Mouse (Mus musculus): ENCODE measurements around the gene Plek2. TPM values are rescaled to one million over a fixed set of nuclear protein-coding genes. Genes with fewer than 3 reads are reported as not detected.
A peak's percentile ranks its signal among the peaks of the same experiment; 100 is the strongest.
"Not testable (repeated sequence)": the region's sequence is repeated elsewhere in the genome, so short reads cannot be mapped to it uniquely, and the experiment has no call there.

Plek2 gene
- total RNA-seq (2014; fragmentation: Nextera tagmentation) (not detected in 2 replicates), total RNA-seq (2017) (0.10 TPM in 1 of 2 replicates, not detected in the other)

- ATAC-seq (replicated peaks; ENCODE audit: poor library complexity, severe bottlenecking), result peak; percentile 80
Observed at GRCm38 (mm10) chr12:78906707-78907162, at the start of gene Plek2. TSS of gene Plek2 (minus strand) at chr12:78906964.

GRCm38 (mm10) chr12:78956405-78956804 lies 49.6 kb upstream of the Plek2 start:
- ATAC-seq (replicated peaks; ENCODE audit: poor library complexity, severe bottlenecking), result no peak

GRCm38 (mm10) chr12:78952484-78952883 lies 45.7 kb upstream of the Plek2 start:
- no peak for ATAC-seq (replicated peaks; ENCODE audit: poor library complexity, severe bottlenecking)

- no peak for ATAC-seq (replicated peaks; ENCODE audit: poor library complexity, severe bottlenecking)
Observed at GRCm38 (mm10) chr12:78952053-78952452, 45.3 kb upstream of the Plek2 start.

DNA sequence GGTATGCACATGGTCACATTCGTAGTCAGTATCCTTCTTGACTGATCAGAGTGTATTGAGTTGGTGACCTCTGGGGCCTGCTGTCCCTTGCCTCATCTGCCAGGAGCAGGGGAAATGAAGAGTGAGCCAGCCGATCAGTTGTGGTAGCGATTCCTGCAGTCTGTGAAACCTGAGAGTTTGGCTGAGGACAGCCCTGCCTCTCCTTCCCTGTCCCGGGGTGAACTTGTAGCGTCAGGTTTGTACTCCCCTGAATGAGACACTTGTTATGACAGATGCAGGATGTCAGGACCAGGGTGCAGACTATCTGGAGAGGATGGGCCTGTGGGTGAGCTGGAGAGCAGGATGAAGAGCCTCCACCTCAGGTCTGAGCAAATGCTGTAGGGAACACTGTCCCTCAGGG lies 40.9 kb upstream of the Plek2 start:
- no peak for ATAC-seq (replicated peaks; ENCODE audit: poor library complexity, severe bottlenecking)

GRCm38 (mm10) chr12:78947161-78947560 lies 40.4 kb upstream of the Plek2 start:
- peak; percentile 71 for ATAC-seq (replicated peaks; ENCODE audit: poor library complexity, severe bottlenecking)

- ATAC-seq (replicated peaks; ENCODE audit: poor library complexity, severe bottlenecking), result no peak
Observed at GRCm38 (mm10) chr12:78942931-78943330, 36.2 kb upstream of the Plek2 start.

DNA sequence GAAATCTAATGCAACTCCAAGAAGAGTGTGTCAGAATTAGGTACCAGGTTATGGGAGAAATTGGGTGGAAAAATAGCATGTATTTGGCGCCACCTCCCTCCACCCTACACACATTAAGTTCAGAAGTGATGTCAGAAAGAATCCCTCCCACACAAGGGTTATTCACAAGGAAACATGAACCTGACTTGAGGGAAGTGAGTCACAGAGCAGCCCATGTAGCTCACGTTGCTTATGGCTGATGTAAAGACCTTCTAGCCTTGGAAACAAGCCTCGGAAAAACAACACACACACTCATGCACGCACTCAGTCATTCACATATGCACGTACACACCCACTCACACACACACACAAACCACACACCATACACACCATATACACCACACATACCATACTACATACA lies 33.3 kb upstream of the Plek2 start:
- ATAC-seq (replicated peaks; ENCODE audit: poor library complexity, severe bottlenecking), result no peak; the same call in 1 of the 2 replicates

DNA sequence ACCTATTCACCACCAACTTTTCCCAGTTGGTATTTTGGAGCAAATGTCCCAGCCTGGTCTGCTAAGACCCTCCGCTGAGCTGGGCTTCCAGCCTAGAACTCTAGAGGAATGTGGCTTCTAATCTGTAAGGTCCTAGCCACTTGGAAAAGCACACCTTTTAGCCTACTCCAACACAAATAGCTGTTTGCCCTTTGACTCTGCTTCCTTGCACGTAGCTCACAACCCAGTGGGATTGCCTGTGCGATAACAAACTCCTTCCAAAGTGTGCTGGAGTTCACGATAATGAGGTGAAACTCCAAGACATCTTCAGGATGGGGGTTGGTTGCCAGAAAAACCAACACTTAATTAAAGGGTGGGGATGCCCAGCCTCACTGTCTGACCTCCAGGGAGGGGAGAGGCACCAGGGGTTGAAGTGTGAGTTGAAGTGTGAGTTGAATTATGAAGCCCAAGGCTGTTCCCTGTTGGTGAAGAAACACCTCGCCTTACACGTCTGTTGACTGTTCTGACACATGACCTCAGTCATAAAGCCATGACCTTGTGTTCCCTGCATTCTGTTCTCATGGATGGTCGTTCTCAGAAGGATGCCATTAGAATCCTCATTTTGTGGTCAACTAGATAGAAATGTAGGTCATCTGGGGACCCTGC lies 32.8 kb upstream of the Plek2 start:
- ATAC-seq (replicated peaks; ENCODE audit: poor library complexity, severe bottlenecking), result no peak

DNA sequence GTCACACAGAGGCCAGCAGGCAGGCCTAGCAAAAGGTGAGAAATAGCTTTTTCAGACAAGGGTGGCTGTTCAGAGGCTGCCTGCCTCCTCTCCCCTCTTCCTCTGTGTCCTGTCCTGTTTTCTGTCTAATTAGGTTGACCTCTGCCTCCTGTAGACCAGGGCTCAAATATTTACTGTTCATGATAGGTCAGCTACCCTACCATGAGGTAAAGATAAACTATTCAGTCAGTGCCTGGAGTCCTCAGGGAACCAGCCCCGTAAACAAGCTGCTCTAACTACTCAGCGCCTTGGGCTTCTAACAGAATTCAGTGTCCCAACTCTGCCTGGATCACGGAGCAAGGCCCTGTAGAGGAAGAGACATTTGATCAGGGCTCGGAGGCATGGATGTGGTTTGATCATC lies 29.7 kb upstream of the Plek2 start:
- no peak for ATAC-seq (replicated peaks; ENCODE audit: poor library complexity, severe bottlenecking)

DNA sequence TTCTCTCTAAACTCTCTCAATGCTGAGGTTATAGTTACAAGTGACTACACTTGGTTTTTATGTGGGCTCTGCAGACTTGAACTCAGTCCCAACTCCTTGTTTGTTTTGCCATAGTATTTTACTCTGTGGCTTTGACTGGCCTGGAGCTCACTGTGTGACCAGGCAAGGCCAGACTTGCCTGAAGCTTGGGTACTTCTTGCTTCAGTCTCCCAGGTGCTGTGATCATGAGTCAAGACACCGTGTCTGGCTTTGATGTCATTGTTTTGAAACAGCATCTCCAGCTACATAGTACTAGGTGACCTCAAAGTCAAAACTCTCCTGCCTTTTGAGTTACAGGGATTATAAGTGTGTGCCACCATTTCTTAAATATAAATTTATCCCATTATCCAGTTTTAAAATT lies 23.1 kb upstream of the Plek2 start:
- no peak for ATAC-seq (replicated peaks; ENCODE audit: poor library complexity, severe bottlenecking)

DNA sequence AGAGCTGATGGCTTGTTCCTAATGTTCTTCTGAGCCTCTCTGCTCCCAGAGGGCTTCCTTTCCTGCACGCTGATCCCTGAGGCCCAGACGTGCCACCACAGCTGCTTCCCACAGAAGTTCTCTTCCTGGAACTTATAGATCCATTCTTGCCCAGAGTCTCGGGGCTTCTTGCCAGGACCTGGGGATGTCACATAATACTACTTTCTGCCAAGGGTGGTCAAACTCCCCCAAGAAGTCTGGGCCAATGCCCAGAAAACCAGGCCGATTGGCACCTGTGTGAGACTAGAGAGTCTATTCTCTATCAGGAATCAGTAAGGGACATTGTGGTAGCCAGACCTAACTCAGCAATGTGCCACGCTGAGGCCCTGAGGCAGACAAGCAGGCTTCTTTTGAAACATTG lies 20.5 kb upstream of the Plek2 start:
- no peak for ATAC-seq (replicated peaks; ENCODE audit: poor library complexity, severe bottlenecking)

- peak; percentile 78 for ATAC-seq (replicated peaks; ENCODE audit: poor library complexity, severe bottlenecking)
Observed at GRCm38 (mm10) chr12:78923539-78924189, 16.9 kb upstream of the Plek2 start.

DNA sequence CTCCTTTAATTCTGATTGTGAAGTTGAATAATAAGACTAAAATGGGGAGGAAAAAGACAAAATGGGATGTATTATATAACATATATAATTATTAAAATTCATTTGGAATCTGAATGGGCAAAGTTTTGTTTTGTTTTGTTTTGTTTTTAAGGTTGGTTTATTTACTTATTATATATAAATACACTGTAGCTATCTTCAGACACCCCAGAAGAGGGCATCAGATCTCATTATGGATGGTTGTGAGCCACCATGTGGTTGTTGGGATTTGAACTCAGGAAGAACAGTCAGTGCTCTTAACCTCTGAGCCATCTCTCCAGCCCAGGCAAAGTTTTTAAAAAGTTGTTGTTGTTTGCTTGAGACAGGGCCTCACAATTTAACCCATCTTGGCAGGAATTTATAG lies 16.2 kb upstream of the Plek2 start:
- ATAC-seq (replicated peaks; ENCODE audit: poor library complexity, severe bottlenecking), result not testable (repeated sequence)

- 0 out of 2 replicates have a peak, but pooled peaks have one; percentile 4 for ATAC-seq (replicated peaks; ENCODE audit: poor library complexity, severe bottlenecking)
Observed at GRCm38 (mm10) chr12:78922058-78922457, 15.3 kb upstream of the Plek2 start.

GRCm38 (mm10) chr12:78921421-78921820 lies 14.7 kb upstream of the Plek2 start:
- no peak for ATAC-seq (replicated peaks; ENCODE audit: poor library complexity, severe bottlenecking)

GRCm38 (mm10) chr12:78919079-78919712 lies 12.4 kb upstream of the Plek2 start:
- ATAC-seq (replicated peaks; ENCODE audit: poor library complexity, severe bottlenecking), result peak; percentile 82

- peak; percentile 75 for ATAC-seq (replicated peaks; ENCODE audit: poor library complexity, severe bottlenecking)
Observed at GRCm38 (mm10) chr12:78918227-78919078, 11.7 kb upstream of the Plek2 start.

- ATAC-seq (replicated peaks; ENCODE audit: poor library complexity, severe bottlenecking), result no peak
Observed at GRCm38 (mm10) chr12:78916278-78916677, 9.5 kb upstream of the Plek2 start.

- ATAC-seq (replicated peaks; ENCODE audit: poor library complexity, severe bottlenecking), result no peak
Observed at GRCm38 (mm10) chr12:78915561-78915960, 8.8 kb upstream of the Plek2 start.

Measured in granulocyte monocyte progenitor cell, adult 5-6 weeks (primary cell).